Mouse (Mus musculus) layer of hippocampus, adult 9-10 months (tissue): ENCODE data around the gene Ngrn.
A peak's percentile ranks its signal among the peaks of the same experiment; 100 is the strongest.

Experiments
- DNase-seq: peaks from one replicate; pipeline ENCODE4 v3.0.0; 2022; ENCODE audit warnings: low spot score

The Ngrn gene

DNA sequence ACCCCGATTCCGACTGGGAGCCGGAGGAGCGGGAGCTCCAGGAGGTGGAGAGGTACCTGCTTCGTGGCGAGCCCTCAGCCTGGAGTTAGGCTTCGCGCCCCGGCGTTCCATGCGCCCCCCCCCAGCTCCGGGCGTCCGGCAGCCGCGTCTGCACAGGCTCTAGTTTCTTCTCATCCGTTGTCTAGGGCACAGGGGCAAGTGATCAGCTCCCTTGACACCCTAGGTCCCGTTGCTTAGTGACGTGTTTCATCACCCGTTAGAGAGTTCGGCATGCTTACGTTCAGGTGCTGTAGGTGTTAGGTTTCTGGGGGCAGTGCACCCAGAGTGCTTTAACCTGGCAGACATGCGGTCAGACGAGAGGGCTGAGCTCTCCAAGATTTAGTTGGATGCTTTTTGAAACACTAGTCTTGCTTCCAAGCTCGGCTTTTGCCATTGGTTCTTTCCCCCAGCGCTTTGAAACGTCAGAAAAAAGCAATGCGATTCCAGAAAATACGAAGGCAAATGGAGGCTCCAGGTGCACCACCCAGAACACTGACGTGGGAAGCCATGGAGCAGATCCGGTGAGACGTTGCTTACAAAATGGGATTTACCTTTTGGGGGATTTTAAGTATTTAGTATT lies 466 bp downstream of the Ngrn start:
- DNase-seq: no peak

DNA sequence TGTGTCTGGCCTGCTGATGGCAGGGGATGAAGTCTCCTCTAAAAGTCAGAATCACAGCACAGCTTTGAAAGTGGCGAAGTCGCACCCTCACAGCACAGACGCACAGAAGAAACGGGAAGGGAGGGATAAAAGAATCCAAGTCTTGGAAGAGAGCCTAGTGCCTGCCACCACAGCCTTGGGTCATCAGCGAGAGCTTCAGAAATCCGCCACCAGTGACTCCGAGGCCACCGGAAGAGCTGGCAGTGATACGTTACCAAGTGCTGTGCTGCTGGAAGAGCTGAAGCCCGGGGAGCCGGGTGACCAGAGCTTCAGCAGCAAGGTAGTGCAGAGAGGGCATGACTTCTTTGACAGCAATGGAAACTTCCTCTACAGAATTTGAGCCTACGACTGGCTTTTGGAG lies 3.6 kb downstream of the Ngrn start:
- DNase-seq: no peak

DNA sequence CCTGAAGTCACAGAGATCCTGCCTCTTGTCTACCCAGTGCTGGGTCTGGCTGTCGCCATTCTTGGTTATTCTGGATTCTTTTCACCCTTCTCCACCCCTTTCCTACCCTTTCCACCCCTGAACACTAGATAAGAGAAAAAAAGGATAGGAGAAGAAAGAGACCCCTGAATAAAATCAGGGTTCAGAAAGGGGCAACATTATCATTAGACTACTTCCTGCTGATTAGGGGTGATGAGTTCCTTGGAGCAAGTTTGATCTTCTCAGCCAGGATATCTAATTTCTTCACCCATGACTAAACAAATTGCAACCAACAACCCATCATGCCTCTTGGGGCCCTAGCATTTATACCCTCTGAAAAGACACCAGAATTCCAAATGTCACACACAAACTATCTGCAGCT lies 6.7 kb downstream of the Ngrn start:
- DNase-seq: no peak

DNA sequence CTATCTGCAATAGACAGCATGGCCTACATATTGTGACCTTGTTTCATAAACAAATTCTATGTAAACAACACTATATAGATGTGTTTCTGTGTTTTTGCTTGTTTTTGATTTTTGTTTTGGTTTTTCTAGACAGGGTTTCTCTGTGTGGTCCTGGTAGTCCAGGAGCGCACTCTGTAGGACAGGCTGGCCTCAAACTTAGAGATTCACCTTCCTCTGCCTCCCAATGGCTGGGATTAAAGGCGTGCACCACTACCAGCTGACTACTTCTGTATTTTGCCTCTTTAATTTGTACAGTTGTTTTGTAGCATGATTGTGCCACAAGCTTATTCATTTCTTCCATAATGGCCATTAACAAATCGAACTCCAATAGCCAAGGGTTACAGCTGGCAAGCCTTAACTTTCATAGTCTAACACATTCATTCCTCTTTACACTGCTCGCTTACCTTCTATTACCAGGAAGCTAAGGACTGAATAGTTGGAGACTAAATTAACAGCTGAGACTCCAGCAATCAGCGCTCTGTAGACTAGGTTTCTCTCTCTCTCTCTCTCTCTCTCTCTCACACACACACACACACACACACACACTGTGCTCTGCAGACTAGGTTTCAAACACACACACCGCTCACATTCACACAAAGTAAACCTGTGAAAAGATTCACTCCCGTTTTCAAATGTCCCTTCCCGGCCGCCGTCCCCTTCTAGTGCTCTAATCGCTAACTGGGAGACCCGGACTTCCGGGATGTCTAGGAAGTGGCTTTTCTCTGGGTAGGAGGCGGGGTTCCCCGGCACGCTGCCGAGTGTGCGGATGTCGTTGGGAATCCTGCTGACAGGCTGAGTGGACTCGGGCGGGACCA lies 8.1 kb downstream of the Ngrn start, which contains the start of gene Vps33b:
Gene Vps33b (plus strand): TSS at position 753 of the 854 bp plus-strand sequence.
- DNase-seq: peak; percentile 96

DNA sequence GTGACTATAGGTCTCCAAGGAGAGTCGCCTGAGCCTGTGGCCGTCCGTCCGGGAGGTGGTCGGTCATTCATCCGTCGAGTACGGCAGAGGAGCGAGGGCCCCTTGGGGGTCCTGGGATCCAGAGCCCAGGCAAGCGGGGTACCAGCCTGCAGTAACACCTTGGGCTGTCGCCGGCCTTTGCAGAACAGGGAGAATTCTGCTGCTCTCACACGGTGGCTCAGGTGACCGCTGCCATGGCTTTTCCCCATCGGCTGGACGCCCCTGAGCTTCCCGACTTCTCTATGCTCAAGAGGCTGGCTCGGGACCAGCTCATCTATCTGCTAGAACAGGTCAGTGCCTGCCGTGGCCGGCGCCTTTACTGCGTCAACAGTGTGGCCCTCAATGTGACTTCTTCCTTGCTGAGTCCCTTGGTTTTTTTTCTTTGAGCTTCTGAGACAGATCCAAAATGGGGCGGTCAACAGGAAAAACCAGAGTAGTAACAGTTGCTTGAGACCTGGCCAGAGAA lies 8.8 kb downstream of the Ngrn start:
- DNase-seq: no peak

DNA sequence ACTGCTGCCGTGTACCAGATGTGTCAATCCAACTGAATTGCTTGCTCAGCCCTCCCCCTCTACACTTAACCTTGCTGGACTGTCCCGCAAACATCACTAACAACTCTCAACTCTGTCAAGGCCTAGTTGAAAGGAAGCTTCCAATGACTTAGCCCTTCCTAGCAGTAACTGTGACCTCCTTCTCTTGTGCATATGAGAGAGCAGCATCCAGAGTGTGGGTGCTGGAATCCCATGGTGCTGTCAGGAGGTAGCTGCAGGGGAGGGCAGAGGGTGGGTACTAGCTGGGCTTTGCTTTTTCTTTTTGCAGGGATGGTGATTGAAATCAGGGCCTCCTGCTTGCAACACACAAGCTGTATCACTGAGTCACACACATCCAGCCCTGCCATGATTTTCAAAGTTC lies 12.4 kb downstream of the Ngrn start:
- no peak for DNase-seq

DNA sequence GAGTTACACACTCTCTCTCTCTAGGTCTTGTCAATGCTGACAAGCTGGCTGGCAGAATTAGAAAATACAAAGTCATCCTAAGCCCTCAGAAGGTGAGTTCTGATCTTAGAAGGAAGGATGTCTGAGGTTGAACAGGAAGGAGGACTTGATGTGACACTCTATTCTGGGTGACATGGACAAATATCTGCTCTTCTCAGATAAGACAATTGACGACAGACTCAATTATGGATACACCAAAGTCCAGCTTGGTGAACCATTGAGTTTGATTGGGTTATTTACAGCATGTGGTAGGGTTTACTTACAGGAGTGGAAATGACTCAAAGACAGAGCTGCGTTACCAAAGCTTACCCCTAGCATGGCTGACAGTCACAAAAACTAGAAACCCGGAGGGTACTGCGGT lies 15.4 kb downstream of the Ngrn start:
- DNase-seq: no peak

DNA sequence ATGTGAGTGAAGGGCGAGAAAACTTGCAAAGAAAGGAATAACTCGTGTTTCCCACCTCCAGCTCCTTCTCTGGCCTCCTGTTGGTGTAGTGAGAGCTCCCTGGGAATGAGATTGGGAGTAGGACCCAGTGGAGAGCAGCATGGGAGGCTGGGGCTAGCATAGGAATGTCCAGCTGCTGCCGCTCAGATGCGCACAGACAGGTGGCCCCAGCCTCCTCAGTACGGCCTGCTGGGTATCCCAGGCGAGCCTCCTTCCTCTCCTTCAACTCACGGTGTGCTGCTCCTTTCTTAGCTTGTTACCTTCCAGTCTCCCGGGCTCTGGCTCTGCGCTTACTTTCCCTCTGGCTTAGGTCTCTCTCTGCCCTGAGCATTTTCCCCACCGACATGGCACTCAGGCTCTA lies 19.0 kb downstream of the Ngrn start:
- DNase-seq: no peak

DNA sequence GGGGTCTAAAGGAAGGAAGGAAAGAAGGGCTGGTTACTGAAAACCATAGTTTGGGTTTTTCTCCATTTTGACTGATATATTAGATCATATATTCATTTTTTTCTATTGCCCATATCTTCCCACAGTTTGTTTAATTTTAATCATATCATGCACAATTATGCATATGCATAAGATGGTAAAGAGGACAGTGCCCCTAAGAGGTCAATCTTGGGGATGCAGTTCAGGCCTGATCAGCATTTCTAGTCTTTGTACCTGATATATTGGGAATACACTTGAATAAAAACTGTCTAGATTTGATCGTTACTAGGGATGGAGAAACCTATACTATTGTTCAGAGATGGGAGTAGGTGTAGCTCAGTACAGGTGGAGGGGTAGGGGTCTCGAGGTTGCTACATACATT lies 20.0 kb downstream of the Ngrn start:
- DNase-seq: no peak

DNA sequence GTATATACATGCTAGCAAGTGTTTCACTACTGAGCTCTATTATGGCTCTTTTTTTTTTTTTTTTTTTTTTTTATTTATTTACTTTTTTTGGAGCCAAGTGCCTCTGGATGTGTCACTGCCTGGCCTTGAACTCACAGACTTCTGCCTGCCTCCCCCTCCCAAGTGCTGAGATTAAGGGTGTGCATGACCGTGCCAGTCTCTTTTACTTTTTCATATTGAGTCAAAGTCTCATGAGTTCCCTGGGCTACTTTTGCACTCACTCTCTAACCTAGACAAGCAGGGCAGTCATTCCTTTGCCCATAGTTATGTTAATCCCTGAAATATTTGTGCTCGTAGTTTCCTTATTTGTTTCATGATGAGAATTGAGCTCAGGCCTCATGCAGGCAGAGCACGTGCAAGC lies 20.6 kb downstream of the Ngrn start:
- no peak for DNase-seq

DNA sequence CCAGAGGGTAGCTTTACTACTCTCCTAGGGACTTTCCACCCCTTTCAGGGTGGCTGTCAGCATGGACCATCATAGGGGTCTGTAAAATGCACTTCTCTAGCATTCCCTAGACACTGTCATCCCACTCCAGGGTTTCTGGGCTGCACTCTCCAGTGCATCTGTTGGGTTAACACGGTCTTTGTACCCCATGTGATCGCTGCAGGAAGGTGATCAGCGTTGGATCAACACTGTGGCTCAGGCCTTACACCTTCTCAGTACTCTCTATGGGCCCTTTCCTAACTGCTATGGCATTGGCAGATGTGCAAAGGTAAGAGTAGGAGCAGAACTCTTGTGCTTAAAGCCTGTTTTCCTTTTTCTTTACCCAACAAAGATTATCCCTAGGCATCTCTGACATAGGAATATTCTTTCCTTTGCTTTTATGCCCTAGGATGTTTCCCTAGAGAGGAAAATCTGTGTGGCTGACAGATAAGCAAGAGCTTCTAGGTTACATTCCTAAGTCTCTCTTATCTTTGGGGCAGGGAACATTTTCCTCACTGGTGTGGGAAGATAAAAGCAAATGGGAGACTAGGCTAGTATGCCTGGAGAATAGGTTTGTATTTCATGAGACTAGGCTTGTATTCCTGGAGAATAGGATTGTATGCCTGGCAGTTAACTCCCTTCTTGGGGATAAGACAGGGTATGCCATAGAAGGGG lies 22.4 kb downstream of the Ngrn start:
- no peak for DNase-seq

DNA sequence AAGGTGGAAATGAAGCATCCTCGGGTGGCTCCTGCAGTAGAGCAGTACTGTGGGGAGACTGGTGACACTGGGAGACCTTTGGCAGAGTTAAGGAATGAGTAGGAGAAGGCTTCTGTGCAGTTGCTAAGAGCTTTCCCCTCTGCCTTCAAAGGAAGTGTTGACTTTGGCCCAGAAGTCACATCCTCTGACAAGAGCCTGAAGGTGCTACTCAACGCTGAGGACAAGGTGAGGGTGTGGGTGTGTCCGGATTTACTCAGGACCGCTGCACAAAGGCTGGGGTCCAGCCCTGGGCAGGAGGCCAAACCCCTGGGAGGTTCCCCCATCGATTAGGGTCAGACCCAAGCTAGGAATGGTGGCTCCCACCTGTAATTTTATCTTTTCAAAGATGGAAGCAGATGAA lies 23.4 kb downstream of the Ngrn start:
- no peak for DNase-seq

DNA sequence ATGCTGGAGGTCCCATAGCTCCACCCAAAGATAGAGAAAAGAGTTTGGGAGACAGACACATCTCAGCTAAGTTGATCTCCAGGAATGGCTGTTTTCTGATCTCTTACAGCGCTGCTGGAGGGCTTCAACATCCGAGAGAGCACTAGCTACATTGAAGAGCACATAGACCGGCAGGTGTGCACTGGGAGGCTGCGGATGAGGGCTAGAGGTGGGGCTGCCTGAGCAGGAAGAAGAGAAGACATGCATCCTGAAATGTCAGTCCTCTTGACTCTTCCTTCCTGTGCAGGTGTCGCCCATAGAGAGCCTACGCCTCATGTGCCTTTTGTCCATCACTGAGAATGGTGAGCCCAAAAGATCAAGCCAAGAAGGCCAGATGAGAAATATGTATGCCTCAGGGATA lies 24.7 kb downstream of the Ngrn start:
- DNase-seq: no peak

DNA sequence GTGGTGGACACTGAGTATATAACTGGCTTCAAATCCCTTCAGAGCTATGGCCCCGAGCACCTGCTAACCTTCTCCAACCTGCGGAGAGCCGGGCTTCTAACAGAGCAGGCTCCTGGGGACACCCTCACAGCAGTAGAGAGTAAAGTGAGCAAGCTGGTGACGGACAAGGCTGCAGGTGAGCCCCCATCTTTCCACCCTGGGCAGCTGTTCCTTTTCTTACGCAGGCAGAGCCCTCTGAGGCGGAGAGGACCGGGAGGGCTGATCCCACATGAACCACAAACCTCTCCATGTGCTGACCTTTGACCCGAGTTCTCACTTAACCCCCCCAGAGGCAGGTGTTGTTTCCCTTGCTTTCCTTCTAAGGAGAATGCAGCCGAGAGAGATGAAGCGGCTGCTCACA lies 26.7 kb downstream of the Ngrn start:
- no peak for DNase-seq

DNA sequence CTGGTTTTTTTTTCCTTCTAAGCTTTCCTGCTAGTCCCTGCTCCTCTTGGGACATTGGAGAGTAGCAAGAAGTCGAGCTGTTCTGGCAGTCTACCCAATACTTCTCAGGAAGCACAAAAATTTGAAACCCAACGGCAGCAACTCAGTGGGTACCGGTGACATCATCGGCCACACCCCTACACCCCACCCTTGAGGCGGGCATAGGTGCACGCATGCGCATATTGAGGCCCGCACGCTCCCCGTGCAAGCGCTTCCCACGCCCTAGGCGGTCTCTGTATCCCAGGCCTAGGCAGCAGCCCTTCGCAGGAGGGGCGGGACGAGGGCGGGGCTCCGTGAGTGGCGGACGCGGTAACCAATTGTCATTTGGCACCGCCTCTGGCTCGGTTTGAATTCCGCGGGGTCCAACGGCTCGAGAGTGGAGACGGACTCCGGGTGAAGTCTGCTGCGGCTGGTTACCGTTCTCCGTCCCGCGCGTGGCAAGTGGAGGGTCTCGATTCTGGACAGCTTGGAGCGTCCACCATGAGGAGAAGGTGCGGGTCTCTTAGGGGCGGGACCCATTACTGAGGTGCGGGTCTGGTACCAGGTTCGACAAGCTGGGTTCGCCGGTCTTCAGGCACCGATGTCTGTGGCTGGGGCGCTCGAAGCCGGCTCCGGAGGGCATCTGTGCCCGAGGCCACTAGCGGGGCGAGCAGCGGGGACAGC lies 33.2 kb downstream of the Ngrn start, which contains the start of gene Prc1:
Gene Prc1 (plus strand): TSS at position 389 of the 702 bp plus-strand sequence.
- peak; percentile 99 for DNase-seq

DNA sequence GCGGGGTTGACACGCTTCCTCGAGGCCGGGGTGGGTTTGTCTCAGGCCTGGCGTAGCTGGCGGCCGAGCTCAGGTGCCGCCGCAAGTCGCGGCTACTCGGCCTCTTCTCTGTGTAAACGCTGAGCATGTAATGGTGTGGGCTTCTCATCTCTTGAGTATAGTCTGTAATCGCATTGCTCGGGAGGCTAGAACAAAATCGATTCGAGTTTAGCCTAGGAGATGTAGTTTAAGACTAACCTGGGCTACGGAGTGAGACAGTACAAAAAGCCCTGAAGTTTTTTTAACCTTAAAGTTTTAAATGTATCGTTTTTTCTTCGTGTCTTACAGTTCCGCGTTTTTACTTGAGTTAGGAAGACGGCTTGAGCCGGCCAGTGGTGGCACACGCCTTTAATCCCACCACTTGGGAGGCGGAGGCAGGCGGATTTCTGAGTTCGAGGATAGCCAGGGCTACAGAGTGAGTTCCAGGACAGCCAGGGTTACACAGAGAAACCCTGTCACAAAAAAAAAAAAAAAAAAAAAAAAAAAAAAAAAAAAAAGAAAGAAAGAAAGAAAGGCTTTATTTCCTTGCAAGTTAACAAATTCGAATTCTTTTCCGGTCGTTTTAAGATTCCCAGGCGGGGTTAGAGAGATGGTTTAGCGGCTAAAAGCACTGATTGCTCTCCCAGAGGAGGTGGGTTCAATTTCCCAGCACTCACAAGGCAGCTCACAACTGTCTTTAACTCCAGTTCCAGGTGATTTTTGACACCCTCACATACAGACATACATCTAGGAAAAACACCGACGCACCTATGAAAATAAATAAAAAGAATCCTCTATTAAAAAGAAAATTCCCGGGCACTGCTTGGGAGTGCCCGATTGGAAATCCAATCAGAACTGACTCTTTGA lies 34.0 kb downstream of the Ngrn start:
- DNase-seq: no peak

DNA sequence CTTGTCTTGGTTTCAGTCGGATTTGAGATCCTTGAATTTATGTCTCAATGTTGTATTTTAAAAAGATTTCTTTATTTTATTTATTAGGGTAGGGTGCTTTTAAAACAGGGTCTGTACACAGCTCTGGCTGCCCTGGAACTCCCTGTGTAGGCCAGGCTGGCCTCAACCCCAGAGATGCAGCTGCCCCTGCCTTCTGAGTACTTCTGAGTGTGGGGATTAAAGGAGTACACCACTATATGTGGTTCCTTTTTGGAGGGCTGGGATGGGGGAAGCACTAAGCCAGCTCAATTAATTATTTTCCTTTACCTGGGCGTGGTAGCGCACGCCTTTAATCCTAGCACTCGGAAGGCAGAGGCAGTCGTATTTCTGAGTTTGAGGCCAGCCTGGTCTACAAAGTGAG lies 35.4 kb downstream of the Ngrn start:
- no peak for DNase-seq

DNA sequence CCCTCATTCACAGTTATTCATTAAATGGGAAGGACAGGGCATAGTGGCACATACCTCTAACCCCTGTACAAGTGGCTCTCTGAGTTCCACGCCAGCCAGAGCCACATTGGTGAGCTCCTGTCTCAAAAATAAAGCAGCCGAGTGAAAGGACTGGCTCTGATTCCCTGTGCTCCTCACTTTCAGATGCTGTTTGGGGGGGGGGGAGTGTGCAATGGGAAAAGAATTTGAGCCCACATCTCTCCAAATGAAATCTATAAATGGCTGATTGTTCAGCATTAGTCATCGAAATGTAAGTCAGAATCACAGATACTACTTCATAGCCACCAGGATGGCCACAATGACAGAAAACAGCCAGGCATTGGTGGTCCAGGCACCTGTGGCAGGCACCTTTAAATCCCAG lies 36.0 kb downstream of the Ngrn start:
- DNase-seq: no peak

DNA sequence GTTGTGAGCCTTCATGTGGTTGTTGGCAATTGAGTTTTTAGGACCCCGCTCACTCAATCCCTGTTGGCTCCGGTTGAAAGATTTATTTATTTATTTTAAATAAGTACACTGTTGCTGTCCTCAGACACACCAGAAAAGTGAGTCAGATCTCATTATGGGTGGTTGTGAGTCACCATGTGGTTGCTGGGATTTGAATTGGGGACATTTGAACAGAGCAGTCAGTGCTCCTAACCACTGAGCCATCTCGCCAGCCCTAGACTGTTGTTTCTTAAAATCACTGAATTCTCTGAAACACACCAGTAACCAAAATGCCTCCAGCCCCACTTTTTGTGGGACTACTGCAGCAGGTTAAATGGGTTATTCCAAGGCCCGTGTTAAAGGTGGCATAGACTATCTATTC lies 37.7 kb downstream of the Ngrn start:
- DNase-seq: no peak

DNA sequence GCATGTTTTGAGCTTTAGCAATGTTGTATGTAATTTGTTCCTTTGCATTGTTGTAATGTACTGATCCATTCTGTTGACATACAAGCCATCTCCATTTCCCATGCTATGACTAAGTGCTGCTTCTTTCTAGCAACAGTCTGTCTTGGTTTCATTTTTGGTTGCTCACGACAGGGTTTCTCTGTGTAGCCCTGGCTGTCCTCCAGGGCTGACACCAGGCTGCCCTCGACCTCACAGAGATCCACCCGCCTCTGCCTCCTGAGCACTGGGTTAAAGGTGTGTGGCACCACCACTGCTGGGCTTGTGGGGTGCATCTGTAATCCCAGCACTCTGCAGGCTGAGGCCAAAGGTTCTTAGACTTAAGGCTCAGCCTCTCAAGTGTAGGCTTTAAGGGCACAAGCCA lies 38.6 kb downstream of the Ngrn start:
- DNase-seq: no peak

DNA sequence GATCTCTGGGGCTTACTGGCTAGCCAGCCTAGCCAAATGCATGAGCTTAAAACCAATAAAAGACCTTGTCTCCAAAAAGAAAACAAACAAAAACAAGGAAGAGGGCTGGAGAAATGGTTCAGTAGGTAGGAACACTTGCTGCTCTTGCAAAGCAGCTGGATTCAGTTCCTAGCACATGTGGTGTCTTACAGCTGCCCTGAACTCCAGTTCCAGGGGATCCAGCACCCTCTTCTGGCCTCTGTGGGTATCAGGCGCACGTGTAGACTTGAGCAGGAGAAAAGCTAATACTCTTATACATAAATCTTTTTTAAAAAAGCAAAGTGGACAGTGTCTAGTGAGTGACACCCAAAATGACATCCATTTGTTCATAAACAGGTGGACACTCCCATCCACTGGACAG lies 40.5 kb downstream of the Ngrn start:
- DNase-seq: no peak
